Mouse (Mus musculus) kidney, adult 2 months (tissue): ENCODE measurements around the gene Srsf4.

Experiments
- CTCF ChIP-seq: fragments of 200-500 bp; conservative IDR thresholded peaks from 2 replicates; pipeline ENCODE4 v1.5.1; 2011; ENCODE audit warnings: low read depth, mild to moderate bottlenecking, control low read depth, low read length, moderate library complexity, mixed read lengths; ENCODE audit not compliant: insufficient read depth, insufficient read length
- POLR2A ChIP-seq: fragments of 200-500 bp; IDR thresholded peaks from one replicate; pipeline ENCODE4 v1.6.1; 2011; ENCODE audit warnings: low read depth, low read length, control low read depth

GRCm38 (mm10) chr4:131845991-131846778, 27.2 kb upstream of the Srsf4 start:
- TF ChIP-seq CTCF (no peak), POLR2A (no peak)
